Mouse (Mus musculus) liver, adult 2 months (tissue): ENCODE measurements around the gene Stfa2l1.
"Not testable (repeated sequence)": the region's sequence is repeated elsewhere in the genome, so short reads cannot be mapped to it uniquely, and the experiment has no call there.

Source experiments
- CTCF ChIP-seq: fragments of 200-500 bp; IDR thresholded peaks from 2 replicates; pipeline ENCODE4 v1.5.1; 2011; ENCODE audit warnings: low read depth, low read length, control low read depth
- POLR2A ChIP-seq: fragments of 200-500 bp; IDR thresholded peaks from 2 replicates; pipeline ENCODE4 v1.6.1; 2011; ENCODE audit warnings: low read length, control low read depth; ENCODE audit not compliant: insufficient read depth; ENCODE audit errors: extremely low read depth

DNA sequence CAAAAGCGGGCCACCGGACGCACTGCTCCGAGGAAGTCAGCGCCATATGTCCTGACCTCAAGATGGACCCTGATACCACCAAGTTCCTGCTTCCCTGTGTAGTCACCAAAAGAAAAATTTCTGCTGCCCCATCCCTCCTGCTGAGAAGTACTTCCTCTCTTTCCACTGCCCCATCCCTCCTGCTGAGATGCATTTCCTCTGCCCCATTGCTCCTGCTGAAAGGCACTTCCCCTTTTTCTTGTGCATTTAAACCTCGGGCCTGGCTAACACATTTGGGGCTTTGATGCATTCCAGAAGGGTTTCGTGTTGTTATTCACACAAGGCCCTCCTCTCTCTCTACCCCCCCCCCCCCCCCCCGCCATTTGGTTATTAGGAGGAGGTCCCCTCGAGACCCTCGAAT, 11.2 kb downstream of the Stfa2l1 start:
- TF ChIP-seq POLR2A, CTCF: not testable (repeated sequence)
